Mouse (Mus musculus) heart, postnatal 25 days (tissue): Measurements from ENCODE around the gene Gm14226. TPM values are rescaled to one million over a fixed set of nuclear protein-coding genes. Genes with fewer than 3 reads are reported as not detected.

ENCODE experiments used
- total RNA-seq, 2 experiments: library from RNA; stranded (reverse); gene quantifications; 2 replicates each; pipeline ENCODE4 v1.2.3; 2021

Gm14226 gene
- total RNA-seq, 2 experiments from 2014 or later = 0.13 to 0.17 TPM

Other genes starting within 250 kb of the Gm14226 start
- gene Gm14214, start 248.2 kb upstream of the Gm14226 start, total RNA-seq = not detected
- gene Raly, start 227.2 kb upstream of the Gm14226 start, total RNA-seq = 100 to 1,000 TPM in 1 of 2 experiments, 10 to 100 TPM in 1; 95.9 to 103 TPM
- not detected for gene a, start 226.9 kb upstream of the Gm14226 start, total RNA-seq
- 10 to 100 TPM; 51.8 to 55.4 TPM for gene Eif2s2, start 125.3 kb upstream of the Gm14226 start, total RNA-seq
- gene Ahcy, start 56.2 kb downstream of the Gm14226 start, total RNA-seq = 10 to 100 TPM; 10.9 to 11.3 TPM
- 10 to 100 TPM; 28.7 to 30.3 TPM for gene Itch, start 115.2 kb downstream of the Gm14226 start, total RNA-seq
- 100 to 1,000 TPM; 162 to 183 TPM for gene Dynlrb1, start 218.3 kb downstream of the Gm14226 start, total RNA-seq